Mouse (Mus musculus) heart, embryonic 10.5 days (tissue): ENCODE measurements around the gene Ttc9c. TPM values are rescaled to one million over a fixed set of nuclear protein-coding genes. Genes with fewer than 3 reads are reported as not detected.
"Not testable (repeated sequence)": the region's sequence is repeated elsewhere in the genome, so short reads cannot be mapped to it uniquely, and the experiment has no call there.

Source experiments
- DNase-seq: peaks from one replicate; pipeline ENCODE4 v3.0.0-alpha.2; 2017; ENCODE audit warnings: low spot score
- H3K27ac ChIP-seq: fragments of 300-500 bp; sonication (generic); 2 replicates; pipeline ENCODE4 v1.5.1; 2016; ENCODE audit warnings: mild to moderate bottlenecking
- H3K27me3 ChIP-seq: fragments of 300-500 bp; sonication (generic); 2 replicates; pipeline ENCODE4 v1.6.1; 2016; ENCODE audit warnings: mild to moderate bottlenecking; ENCODE audit not compliant: poor library complexity, insufficient read depth, severe bottlenecking
- H3K36me3 ChIP-seq: fragments of 300-500 bp; sonication (generic); 2 replicates; pipeline ENCODE4 v1.6.1; 2016; ENCODE audit warnings: mild to moderate bottlenecking, moderate library complexity
- H3K4me1 ChIP-seq: fragments of 300-500 bp; sonication (generic); 2 replicates; pipeline ENCODE4 v1.6.1; 2016; ENCODE audit warnings: mild to moderate bottlenecking
- H3K4me3 ChIP-seq: fragments of 300-500 bp; sonication (generic); 2 replicates; pipeline ENCODE4 v1.5.1; 2016; ENCODE audit warnings: mild to moderate bottlenecking, moderate library complexity
- H3K9me3 ChIP-seq: fragments of 300-500 bp; sonication (generic); 2 replicates; pipeline ENCODE4 v1.6.1; 2016; ENCODE audit warnings: mild to moderate bottlenecking, moderate library complexity
- WGBS: fragments of 180-500 bp; shearing (Covaris S2); methylation state at CpG from one replicate; pipeline ENCODE4 v1.1.7; 2016; 5-methylcytosine and 5-hydroxymethylcytosine counted together
- polyA plus RNA-seq: library from polyadenylated mRNA; unstranded; fragments of >200 nt; fragmentation: Nextera tagmentation; extraction: Ambion mirVana; gene quantifications from 2 replicates; pipeline ENCODE4 v1.2.1, GENCODE M21; 2016

Gene Ttc9c
- polyA plus RNA-seq, 1 experiment from 2014 or later = 51.3 TPM

DNA sequence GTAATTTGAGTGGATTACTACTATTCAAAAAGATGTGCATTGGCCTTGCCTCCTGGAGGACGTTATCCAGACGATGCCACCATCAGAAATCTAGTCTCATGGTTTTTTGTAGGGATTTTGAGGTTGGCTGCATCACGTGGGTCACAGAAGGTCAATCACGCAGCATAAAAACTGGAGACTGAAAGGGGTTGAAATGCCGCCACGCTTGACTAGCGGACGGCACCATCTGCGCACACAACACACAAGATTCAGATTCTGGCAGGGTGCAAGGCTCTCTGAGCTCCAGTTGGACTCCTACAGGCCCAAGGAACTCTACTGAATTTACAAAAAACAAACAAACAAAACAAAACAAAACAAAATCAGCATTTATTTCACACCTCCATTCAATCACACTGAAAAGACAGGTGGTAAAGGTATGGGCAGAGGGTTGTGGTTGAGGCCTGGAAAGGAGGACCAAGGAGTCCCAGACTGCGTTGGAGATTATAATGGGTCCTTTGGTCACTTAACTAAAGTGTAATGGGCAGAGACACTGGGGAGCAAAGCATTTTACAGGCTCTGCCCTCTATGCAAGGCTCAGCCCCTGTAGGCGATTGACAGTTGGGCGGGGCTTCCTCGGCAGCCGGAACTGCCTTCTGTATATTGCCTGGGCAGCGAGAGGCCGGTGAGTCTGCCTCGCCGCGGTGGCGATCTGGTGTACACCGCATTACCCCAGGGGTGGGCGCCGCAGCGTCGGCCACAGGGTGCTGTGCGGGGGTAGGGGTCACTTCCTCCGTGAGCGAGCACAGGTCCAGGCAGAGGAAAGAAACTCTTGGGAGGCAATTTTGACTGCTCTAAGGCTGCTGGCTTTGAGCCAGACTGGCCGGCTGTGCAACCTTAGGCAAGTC is 21.0 kb upstream of the Ttc9c start:
- peaks cover 24% of the 10 kb centered on the region for H3K36me3 ChIP-seq
- H3K4me3 ChIP-seq = peak overlapping the region; percentile 60
- no peaks in the 10 kb centered on the region for H3K27me3 ChIP-seq
- no peaks in the 10 kb centered on the region for H3K9me3 ChIP-seq
- peak; percentile 92 for DNase-seq
- peaks cover 41% of the 10 kb centered on the region for H3K4me1 ChIP-seq
- H3K27ac ChIP-seq = peak overlapping the region; percentile 85
- WGBS = 24% methylated on average over 29 of the region's 29 CpGs

DNA sequence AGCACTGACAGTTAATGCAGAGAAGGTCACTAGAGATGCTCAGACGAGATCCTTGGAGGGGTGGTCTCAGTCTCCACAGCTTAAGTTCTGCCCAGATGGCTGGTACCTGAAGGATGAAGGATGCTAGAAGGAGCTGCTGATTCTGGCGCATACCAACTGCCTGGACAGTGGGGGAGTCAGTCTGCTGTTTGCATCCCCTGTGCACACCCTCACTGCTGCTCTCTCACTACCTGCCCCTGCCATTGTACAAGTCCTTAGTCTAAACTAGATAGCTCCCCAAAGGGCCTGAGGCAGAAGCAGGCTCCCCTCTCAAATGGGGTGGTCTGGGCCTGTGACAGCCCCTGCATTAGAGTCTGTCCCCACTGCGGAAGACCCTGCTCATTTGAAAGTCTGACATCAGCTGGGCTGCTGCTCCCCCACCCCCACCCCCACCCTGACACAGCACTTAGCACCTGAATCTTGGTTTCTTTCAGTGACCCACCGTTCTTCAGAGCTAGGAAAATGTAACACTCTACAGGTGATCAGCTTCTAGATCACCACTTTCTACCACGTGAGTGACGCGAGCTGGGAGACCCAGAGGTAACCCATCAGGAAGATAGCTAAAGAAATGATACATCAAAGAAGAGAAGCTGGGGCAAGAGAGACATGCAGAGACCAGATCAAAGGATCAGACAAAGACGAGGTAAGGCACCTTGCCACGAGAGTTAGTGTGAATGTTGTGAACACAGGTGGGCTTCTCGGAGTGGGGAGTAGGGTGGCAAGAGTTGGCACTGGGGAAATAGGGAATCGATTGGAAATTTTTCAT is 20.2 kb upstream of the Ttc9c start, which contains the start of gene Gng3:
TSS of gene Gng3 (minus strand) at position 92 of the 805 bp plus-strand sequence.
- H3K9me3 ChIP-seq = no peaks in the 10 kb centered on the region

DNA sequence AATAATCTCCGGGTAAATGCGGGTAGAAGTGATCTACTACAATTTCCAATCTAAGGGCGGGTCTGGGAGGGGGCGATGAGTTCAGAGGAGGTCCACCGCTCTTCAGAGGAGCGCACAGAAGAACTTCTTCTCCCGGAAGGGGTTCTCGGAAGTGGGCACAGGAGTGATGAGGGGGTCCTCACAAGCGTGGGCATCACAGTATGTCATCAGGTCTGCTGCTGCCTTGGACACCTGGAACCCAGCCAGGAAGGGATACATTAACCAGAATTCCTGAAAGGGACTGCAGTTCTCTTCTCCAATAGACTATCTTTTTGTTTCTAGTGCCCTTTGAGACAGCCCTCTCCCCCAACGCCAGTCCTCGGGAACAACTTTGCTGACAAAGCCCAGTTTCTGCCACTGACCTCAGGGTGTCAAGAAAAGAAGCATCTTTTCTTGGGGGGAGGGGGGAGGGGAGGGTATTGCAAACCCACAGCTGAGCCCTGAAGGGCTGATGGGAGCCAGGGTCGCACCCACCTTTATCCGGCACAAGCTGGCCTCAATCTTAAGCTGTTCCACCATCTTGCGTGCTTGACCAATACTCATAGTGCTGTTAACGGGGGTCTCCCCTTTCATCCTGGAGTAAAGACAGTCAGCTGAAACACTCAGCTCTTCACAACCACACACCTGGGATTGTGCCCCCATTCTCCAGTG is 19.1 kb upstream of the Ttc9c start:
- H3K4me3 ChIP-seq = peak overlapping the region; percentile 69
- peak overlapping the region; percentile 98 for H3K27ac ChIP-seq
- 24% methylated on average over 15 of the region's 15 CpGs for WGBS
- no peaks in the 10 kb centered on the region for H3K9me3 ChIP-seq
- peaks cover 44% of the 10 kb centered on the region for H3K36me3 ChIP-seq
- H3K27me3 ChIP-seq = no peaks in the 10 kb centered on the region
- DNase-seq = no peak
- peaks cover 41% of the 10 kb centered on the region for H3K4me1 ChIP-seq

More for the DNA sequence above, 20.2 kb upstream of the Ttc9c start, which contains the start of gene Gng3:
- Histone ChIP-seq H3K27ac (peak within 1 kb of the TSS; percentile 98), H3K4me1 (peaks cover 41% of the 10 kb centered on the region), H3K36me3 (peaks cover 33% of the 10 kb centered on the region), H3K27me3 (no peaks in the 10 kb centered on the region), H3K4me3 (peak within 1 kb of the TSS; percentile 69)
- DNase-seq = no peak
- 43% methylated on average over 11 of the region's 11 CpGs for WGBS

DNA sequence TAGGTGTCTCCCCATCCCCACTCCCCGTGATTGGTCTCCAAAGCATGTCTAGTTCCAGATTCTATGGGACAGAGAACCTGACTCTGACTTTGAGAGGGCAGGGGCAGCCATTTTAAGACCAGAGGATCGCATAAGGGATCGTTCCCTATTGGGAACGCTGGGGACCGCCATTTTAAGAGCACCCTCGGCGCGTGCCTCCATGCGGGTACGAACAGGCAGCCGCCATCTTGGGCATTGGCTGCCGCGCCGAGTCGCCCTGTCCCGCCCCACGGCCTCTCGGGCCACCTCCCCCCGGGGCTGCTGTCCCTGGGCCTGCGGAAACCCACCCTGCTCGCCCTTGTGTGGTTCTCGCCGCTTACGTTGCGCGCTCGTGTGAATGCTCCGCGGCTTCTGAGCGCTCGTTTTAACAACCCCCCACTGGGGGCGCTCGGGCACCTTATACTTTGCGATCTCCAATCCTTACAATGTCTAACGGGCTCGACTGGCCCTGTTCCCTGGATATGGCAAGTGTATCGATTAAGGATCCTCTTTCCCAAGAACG is 18.2 kb upstream of the Ttc9c start, which contains the start of gene Bscl2:
TSS of gene Bscl2 (plus strand) at position 217 of the 541 bp plus-strand sequence.
- under 1% methylated on average over 38 of the region's 38 CpGs for WGBS
- H3K27ac ChIP-seq = peak within 1 kb of the TSS; percentile 98
- H3K4me3 ChIP-seq = peak within 1 kb of the TSS; percentile 69
- H3K27me3 ChIP-seq = no peaks in the 10 kb centered on the region
- peaks cover 45% of the 10 kb centered on the region for H3K36me3 ChIP-seq
- H3K4me1 ChIP-seq = peaks cover 41% of the 10 kb centered on the region
- no peaks in the 10 kb centered on the region for H3K9me3 ChIP-seq
- peak; percentile 93 for DNase-seq

DNA sequence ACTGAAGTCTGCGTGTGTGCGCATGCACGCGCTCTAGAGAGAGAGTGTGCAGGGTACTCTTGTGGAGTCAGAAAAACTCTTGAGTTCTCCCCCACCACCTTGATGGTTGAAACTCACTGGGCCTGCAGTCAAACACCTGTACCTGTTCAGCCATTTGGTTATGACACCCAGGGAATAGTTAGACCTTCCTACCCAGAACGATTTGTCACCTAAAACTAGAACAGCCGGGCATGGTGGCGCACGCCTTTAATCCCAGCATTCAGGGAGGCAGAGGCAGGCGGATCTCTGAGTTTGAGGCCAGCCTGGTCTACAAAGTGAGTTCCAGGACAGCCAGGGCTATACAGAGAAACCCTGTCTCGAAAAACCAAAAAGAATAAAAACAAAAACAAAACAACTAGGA is 17.2 kb upstream of the Ttc9c start:
- peaks cover 51% of the 10 kb centered on the region for H3K36me3 ChIP-seq

DNA sequence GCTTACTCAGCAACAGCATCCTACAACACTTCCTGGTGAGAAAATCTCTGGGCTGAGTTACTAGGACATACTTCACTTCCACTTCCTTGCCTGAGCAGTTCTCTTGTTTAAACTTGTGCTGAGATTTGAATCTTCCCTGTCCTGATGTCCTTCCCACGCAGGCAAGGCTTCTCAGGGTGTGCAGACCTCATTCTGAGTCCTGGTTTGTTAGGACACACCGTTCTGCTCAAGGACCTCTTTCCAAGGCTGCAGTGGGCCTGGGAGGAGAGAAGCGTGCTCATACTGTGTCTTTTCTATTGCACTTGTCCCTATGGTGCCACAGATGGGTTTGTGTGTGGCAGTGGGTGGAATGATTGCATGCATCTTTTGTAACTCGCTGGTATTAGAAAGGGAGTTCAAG is 13.8 kb upstream of the Ttc9c start:
- Histone ChIP-seq H3K4me1 (peaks cover 8% of the 10 kb centered on the region; the same call in 1 of the 2 replicates), H3K36me3 (peaks cover 82% of the 10 kb centered on the region), H3K27me3 (no peaks in the 10 kb centered on the region), H3K9me3 (no peaks in the 10 kb centered on the region), H3K4me3 (no peak overlapping the region), H3K27ac (no peak overlapping the region)
- WGBS = 90% methylated on average over 4 of the region's 4 CpGs
- no peak for DNase-seq

More for the DNA sequence above, 17.2 kb upstream of the Ttc9c start:
- H3K27ac ChIP-seq, DNase-seq, H3K27me3 ChIP-seq, H3K9me3 ChIP-seq, H3K4me3 ChIP-seq: not testable (repeated sequence)
- WGBS = 94% methylated on average over 10 of the region's 10 CpGs
- H3K4me1 ChIP-seq = peaks cover 41% of the 10 kb centered on the region

DNA sequence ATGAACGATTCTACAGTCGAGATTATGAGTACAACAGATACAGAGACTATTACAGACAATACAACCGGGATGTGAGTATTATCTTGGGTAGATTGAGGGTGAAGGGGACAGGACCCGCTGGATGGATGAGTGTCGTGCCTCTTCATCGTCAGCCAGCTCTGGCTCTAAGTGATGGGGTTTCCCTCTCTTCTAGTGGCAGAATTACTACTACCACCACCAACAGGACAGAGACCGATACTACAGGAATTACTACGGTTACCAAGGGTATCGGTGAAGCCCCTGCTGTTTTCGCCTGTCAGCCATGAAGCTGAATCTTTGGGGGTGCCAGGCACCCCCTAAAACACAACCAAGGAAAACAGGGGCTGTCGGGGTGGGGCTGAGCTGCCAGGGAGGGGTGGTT is 12.1 kb upstream of the Ttc9c start:
- peaks cover 98% of the 10 kb centered on the region for H3K36me3 ChIP-seq
- 89% methylated on average over 11 of the region's 11 CpGs for WGBS
- no peaks in the 10 kb centered on the region for H3K9me3 ChIP-seq
- H3K27ac ChIP-seq = no peak overlapping the region
- H3K4me3 ChIP-seq = no peak overlapping the region
- no peaks in the 10 kb centered on the region for H3K27me3 ChIP-seq
- DNase-seq = no peak
- H3K4me1 ChIP-seq = no peaks in the 10 kb centered on the region

DNA sequence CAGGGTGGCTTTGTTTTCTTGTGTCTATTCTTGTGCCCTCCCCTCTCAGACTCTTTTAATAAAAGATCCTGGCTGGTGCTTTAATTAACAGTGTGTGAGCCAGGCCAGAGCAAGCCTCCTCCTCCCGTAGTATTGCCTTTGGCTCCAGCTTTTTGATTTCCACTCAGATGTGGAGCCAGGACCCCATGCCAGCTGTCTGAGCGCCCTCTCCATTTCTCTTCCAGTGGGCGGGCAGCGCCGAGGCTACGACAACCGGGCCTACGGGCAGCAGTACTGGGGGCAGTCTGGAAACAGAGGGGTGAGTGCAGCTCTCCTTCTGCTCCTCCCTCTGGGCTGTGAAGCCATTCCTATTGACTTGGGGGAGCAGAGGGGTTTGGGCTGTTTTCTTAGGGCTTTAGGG is 11.5 kb upstream of the Ttc9c start:
- Histone ChIP-seq H3K27ac (no peak overlapping the region), H3K9me3 (no peaks in the 10 kb centered on the region), H3K27me3 (no peaks in the 10 kb centered on the region), H3K4me3 (no peak overlapping the region), H3K36me3 (peaks cover 100% of the 10 kb centered on the region), H3K4me1 (no peaks in the 10 kb centered on the region)
- 96% methylated on average over 8 of the region's 8 CpGs for WGBS
- no peak for DNase-seq

DNA sequence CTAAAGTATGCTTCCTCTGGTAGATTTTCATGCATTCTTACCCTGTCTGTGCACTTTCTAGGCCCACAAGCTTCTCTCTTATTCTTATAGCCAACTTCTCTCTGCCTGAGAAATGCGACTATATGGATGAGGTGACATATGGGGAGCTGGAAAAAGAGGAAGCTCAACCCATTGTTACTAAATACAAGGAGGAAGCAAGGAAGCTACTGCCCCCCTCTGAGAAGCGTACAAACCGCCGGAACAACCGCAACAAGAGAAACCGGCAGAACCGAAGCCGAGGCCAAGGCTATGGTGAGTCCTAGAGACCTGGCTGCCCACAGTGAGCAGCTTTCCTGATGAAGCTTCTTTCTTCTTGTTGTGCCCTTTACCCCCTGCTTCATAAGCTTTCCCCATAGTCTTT is 10.5 kb upstream of the Ttc9c start, which contains the start of gene AC129217.1:
TSS of gene AC129217.1 (plus strand) at position 114 of the 400 bp plus-strand sequence.
- DNase-seq = no peak
- H3K9me3 ChIP-seq = no peaks in the 10 kb centered on the region
- peaks cover 100% of the 10 kb centered on the region for H3K36me3 ChIP-seq
- no peak within 1 kb of the TSS for H3K4me3 ChIP-seq
- H3K27ac ChIP-seq = no peak within 1 kb of the TSS
- no peaks in the 10 kb centered on the region for H3K27me3 ChIP-seq
- 93% methylated on average over 8 of the region's 8 CpGs for WGBS
- H3K4me1 ChIP-seq = no peaks in the 10 kb centered on the region

DNA sequence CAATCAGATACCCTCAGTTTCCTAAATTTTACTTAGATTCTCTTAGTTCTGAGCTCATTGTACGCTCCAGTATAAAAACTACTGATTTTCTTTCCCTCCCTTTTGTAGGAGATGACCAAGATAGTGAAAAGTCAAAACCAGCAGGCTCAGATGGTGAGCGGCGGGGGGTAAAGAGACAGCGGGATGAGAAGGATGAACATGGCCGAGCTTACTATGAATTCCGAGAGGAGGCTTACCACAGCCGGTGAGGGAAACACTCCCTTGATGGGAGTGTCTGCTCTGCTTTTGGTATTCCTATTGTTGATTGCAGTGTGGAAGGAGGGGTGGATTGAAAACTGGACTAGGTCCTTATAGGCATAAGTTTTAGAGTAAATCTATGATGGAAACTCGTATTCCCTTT is 3.6 kb upstream of the Ttc9c start:
- Histone ChIP-seq H3K36me3 (peaks cover 56% of the 10 kb centered on the region), H3K27me3 (no peaks in the 10 kb centered on the region), H3K4me1 (peaks cover 19% of the 10 kb centered on the region; the same call in 1 of the 2 replicates), H3K27ac (no peak overlapping the region), H3K9me3 (no peaks in the 10 kb centered on the region), H3K4me3 (peak overlapping the region; percentile 100)
- WGBS = 75% methylated on average over 8 of the region's 8 CpGs
- no peak for DNase-seq

DNA sequence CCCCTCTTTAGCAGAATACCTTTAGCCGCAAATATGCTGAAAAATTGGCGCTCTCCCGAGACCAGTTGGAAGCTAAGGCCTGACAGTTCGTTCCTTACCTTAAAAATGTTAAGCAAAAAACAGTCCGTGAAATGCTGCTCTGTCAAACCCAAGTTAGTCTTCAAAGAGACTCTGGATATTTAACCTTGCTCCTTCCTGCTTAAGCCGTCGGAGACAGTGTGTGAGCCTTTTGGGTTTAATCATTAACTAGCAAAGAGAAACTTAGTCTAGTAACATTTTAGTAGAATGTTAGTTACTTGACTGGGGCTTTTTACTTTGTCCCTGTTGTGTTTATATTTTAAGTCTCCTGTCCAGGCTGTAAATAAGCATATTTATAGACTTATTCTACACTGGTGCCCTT is 2.0 kb upstream of the Ttc9c start:
- no peak for DNase-seq
- WGBS = 3% methylated on average over 7 of the region's 7 CpGs
- Histone ChIP-seq H3K36me3 (peaks cover 50% of the 10 kb centered on the region), H3K4me1 (peaks cover 29% of the 10 kb centered on the region), H3K9me3 (no peaks in the 10 kb centered on the region), H3K27ac (peak overlapping the region; percentile 95), H3K4me3 (peak overlapping the region; percentile 100), H3K27me3 (no peaks in the 10 kb centered on the region)

DNA sequence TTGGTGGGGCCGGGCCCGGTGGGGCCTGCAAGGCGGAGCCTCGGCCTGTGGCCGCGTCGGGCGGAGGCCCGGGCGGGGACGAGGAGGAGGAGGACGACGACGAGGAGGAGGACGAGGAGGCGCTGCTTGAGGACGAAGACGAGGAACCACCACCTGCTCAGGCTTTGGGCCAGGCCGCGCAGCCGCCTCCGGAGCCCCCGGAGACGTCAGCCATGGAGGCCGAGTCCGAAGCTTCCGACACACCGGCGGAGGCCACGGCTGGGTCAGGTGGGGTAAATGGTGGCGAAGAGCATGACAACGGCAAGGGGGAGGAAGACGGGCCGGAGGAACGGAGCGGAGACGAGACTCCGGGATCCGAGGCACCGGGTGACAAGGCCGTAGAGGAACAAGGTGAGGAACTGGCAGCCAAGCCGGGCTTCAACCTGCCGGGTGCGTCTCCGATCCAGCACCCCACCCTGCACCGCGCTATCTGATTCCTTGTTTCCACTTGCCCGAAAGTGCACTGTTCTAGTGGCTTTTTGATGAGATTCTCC is 1.4 kb upstream of the Ttc9c start:
- peak; percentile 81 for DNase-seq
- Histone ChIP-seq H3K36me3 (peaks cover 47% of the 10 kb centered on the region), H3K9me3 (no peaks in the 10 kb centered on the region), H3K4me1 (peaks cover 29% of the 10 kb centered on the region), H3K27me3 (no peaks in the 10 kb centered on the region), H3K4me3 (peak overlapping the region; percentile 100), H3K27ac (peak overlapping the region; percentile 95)
- WGBS = under 1% methylated on average over 47 of the region's 48 CpGs
